Mouse (Mus musculus) lung, adult 2 months (tissue): ENCODE measurements at regions not wholly inside any gene's neighbourhood (a gene's known extent, or its start where the extent isn't known, plus 50 kb on each side); places are given as distances from the start of the nearest gene placed in this dataset.

Experiments used
- CTCF ChIP-seq: fragments of 200-500 bp; IDR thresholded peaks from 2 replicates; pipeline ENCODE4 v1.5.1; 2011; ENCODE audit warnings: mild to moderate bottlenecking, low read length, control low read depth; ENCODE audit not compliant: insufficient read depth
- POLR2A ChIP-seq: fragments of 200-500 bp; IDR thresholded peaks from 2 replicates; pipeline ENCODE4 v1.6.1; 2011; ENCODE audit warnings: low read depth, mild to moderate bottlenecking, control low read depth, low read length, borderline replicate concordance; ENCODE audit errors: extremely low read depth

DNA sequence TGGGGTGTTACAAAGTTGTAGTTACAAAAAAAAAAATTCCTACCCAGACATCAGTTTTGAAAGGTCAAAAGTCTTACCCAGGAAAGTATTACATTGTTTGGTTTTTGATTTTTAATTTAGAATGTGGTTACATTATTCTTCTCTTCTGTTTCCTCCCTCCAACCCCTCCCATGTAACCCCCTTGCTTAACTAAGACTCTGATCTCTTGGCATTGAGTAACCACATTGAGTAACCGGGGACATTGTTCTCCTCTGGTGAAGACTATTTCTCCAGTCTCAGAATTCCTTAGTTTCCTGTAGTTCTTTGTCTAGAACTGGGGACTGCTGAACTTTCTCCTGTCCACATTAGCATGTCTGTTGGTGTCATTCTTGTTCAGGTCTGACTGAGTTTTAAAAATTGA is 109.3 kb upstream of the Itga4 start:
- TF ChIP-seq POLR2A (no peak), CTCF (no peak)
